In the genomic region with DNA sequence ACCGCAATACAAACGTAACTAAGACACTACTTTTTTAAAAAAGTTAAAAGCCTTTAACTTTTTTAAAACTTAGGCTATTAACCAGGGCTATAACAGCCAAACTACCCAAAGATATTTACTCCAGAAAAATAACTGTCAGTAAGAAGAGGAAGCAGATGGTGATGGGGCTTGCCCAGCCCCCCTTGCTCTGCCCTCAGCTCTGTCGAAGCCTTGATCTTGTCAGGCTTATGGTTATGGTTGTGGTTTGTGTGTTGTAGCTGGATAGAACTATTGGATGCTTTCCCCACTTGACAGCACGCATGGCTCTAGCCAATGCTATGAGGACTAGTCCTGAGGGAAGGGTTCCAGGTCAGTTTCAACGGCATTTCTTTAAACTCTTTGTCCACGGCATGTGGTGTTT, we compare ENCODE assay signal across 16 mouse cellular contexts. TPM values are rescaled to one million over a fixed set of nuclear protein-coding genes. Genes with fewer than 3 reads are reported as not detected.
"Had no signal": no experiment of that assay in that cellular context is flagged by ENCODE, and none has a peak within 500 bp of the region (broad histone marks: within the 10 kb centered on the region; RNA-seq: fewer than 3 reads in every experiment).

No protein-coding gene starts in this region.

- DNase-seq: retina, postnatal 1 day; right cerebral cortex, adult 18-20 months; right cerebral cortex, postnatal 14 days; right cerebral cortex, postnatal 25 days; right cerebral cortex, postnatal 4 days; spleen, adult 18-20 months; thymus, adult 18-20 months; thymus, postnatal 14 days; thymus, postnatal 25 days; thymus, postnatal 36 days; thymus, postnatal 4 days had no signal

- H3K9me3 ChIP-seq: neural tube, embryonic 13.5 days; neural tube, embryonic 15.5 days; stomach, embryonic 15.5 days had no signal

- H3K27ac ChIP-seq: neural tube, embryonic 13.5 days; neural tube, embryonic 15.5 days; stomach, embryonic 15.5 days; stomach, postnatal 0 days had no signal

- H3K4me3 ChIP-seq: neural tube, embryonic 13.5 days; neural tube, embryonic 15.5 days; stomach, embryonic 15.5 days had no signal

- H3K36me3 ChIP-seq: neural tube, embryonic 15.5 days; stomach, embryonic 15.5 days had no signal

- H3K9ac ChIP-seq: neural tube, embryonic 13.5 days; neural tube, embryonic 15.5 days; stomach, embryonic 15.5 days had no signal

- H3K4me1 ChIP-seq: stomach, embryonic 15.5 days had no signal

RNA-seq across cellular contexts. Expression of gene Fbln7, which starts 3.8 kb away (rescaled TPM):
- total RNA-seq: neutrophil, adult 5-6 weeks had no signal
